Mouse (Mus musculus) lung, postnatal 0 days (tissue): Measurements from ENCODE around the gene Eftud2. TPM values are rescaled to one million over a fixed set of nuclear protein-coding genes. Genes with fewer than 3 reads are reported as not detected.

Source experiments
- ATAC-seq: fragments of 200-750 bp; cut with Nextera tagmentation; 2 replicates; pipeline ENCODE4 v1.8.0; 2017; ENCODE audit warnings: moderate library complexity
- DNase-seq: peaks from one replicate; pipeline ENCODE4 v3.0.0-alpha.2; 2016; ENCODE audit warnings: low spot score
- H3K27ac ChIP-seq: fragments of 300-500 bp; sonication (generic); 2 replicates; pipeline ENCODE4 v1.5.1; 2014; ENCODE audit warnings: antibody characterized with exemption, mild to moderate bottlenecking, low read length, mixed read lengths
- H3K27me3 ChIP-seq: fragments of 300-500 bp; sonication (generic); replicated peaks from 2 replicates; pipeline ENCODE4 v1.6.1; 2014; ENCODE audit warnings: low read length, mixed read lengths; ENCODE audit not compliant: insufficient read depth
- H3K36me3 ChIP-seq: fragments of 300-500 bp; sonication (generic); 2 replicates; pipeline ENCODE4 v1.6.1; 2014; ENCODE audit warnings: low read length, mixed read lengths; ENCODE audit not compliant: insufficient read depth
- H3K4me1 ChIP-seq: fragments of 300-500 bp; sonication (generic); 2 replicates; pipeline ENCODE4 v1.6.1; 2014; ENCODE audit warnings: antibody characterized with exemption, low read depth, low read length, mixed read lengths; ENCODE audit not compliant: insufficient read depth
- H3K4me2 ChIP-seq: fragments of 300-500 bp; sonication (generic); replicated peaks from 2 replicates; pipeline ENCODE4 v1.6.1; 2014; ENCODE audit warnings: low read depth, mild to moderate bottlenecking, low read length, moderate library complexity, mixed read lengths
- H3K4me3 ChIP-seq: fragments of 300-500 bp; sonication (generic); 2 replicates; pipeline ENCODE4 v1.5.1; 2014; ENCODE audit warnings: low read depth, low read length
- H3K9ac ChIP-seq: fragments of 300-500 bp; sonication (generic); replicated peaks from 2 replicates; pipeline ENCODE4 v1.6.1; 2014; ENCODE audit warnings: low read depth, mild to moderate bottlenecking
- H3K9me3 ChIP-seq: fragments of 300-500 bp; sonication (generic); 2 replicates; pipeline ENCODE4 v1.6.1; 2016; ENCODE audit warnings: low read length, mixed read lengths
- CTCF ChIP-seq: IDR thresholded peaks from 2 replicates; pipeline ENCODE4 v1.5.1; 2016; ENCODE audit warnings: antibody characterized with exemption, mild to moderate bottlenecking
- EP300 ChIP-seq: IDR thresholded peaks from 2 replicates; pipeline ENCODE4 v1.6.1; 2016; ENCODE audit warnings: antibody characterized with exemption, mild to moderate bottlenecking, control low read depth
- WGBS: fragments of 180-500 bp; shearing (Covaris S2); extraction: QIAGEN DNeasy Blood & Tissue Kit; methylation state at CpG from one replicate; pipeline ENCODE4 v1.1.7; 2014; 5-methylcytosine and 5-hydroxymethylcytosine counted together
- polyA plus RNA-seq: library from polyadenylated mRNA; unstranded; fragments of >200 nt; fragmentation: Nextera tagmentation; extraction: Ambion mirVana; gene quantifications from 2 replicates; pipeline ENCODE4 v1.2.1, GENCODE M21; 2015

The Eftud2 gene
- polyA plus RNA-seq, 1 experiment from 2014 or later, result 67.1 TPM

- peak; percentile 33 for DNase-seq
- Histone ChIP-seq H3K36me3 (no peaks in the 10 kb centered on the region), H3K9me3 (no peaks in the 10 kb centered on the region), H3K27me3 (no peaks in the 10 kb centered on the region; the same call in 1 of the 2 replicates), H3K4me3 (peak overlapping the region; percentile 79), H3K27ac (peak overlapping the region; percentile 90), H3K9ac (peak overlapping the region; percentile 72), H3K4me1 (no peaks in the 10 kb centered on the region; the same call in 1 of the 2 replicates), H3K4me2 (peak overlapping the region; percentile 92)
- ATAC-seq, result peak; percentile 55
- WGBS, result under 1% methylated on average over 45 of the region's 92 CpGs
- TF ChIP-seq CTCF, result no peak
- no peak for TF ChIP-seq EP300
Observed at GRCm38 (mm10) chr11:102818121-102819020, 62.4 kb downstream of the Eftud2 start.

DNA sequence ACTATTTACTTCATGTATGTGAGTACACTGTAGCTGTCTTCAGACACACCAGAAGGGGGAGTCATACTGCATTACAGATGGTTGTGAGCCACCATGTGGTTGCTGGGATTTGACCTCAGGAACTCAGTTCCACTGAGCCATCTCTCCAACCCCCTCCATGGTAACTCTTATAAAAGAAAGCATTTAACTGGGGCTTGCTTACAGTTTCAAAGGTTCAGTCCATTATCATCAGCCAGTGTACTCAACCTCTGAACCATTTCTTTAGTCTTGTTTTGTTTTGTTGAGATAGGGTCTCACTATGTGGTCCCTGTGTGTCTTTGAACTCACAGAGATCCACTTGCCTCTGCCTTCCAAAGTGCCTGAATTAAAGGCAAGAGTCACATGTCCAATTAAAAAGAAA, 65.9 kb downstream of the Eftud2 start:
- Histone ChIP-seq H3K4me1 (peaks cover 5% of the 10 kb centered on the region; the same call in 1 of the 2 replicates), H3K4me2 (no peak overlapping the region), H3K36me3 (no peaks in the 10 kb centered on the region), H3K4me3 (no peak overlapping the region), H3K27me3 (no peaks in the 10 kb centered on the region), H3K27ac (no peak overlapping the region), H3K9ac (no peak overlapping the region), H3K9me3 (no peaks in the 10 kb centered on the region)
- TF ChIP-seq CTCF (no peak; the same call in 1 of the 2 replicates), EP300 (no peak)
- ATAC-seq (no peak), DNase-seq (no peak)

GRCm38 (mm10) chr11:102810721-102811485, 69.9 kb downstream of the Eftud2 start:
- H3K9me3 ChIP-seq, result no peaks in the 10 kb centered on the region
- H3K4me3 ChIP-seq, result no peak overlapping the region
- ATAC-seq, result no peak
- H3K4me2 ChIP-seq, result no peak overlapping the region
- H3K27ac ChIP-seq, result 0 out of 2 replicates have a peak overlapping the region, but pooled peaks have one; percentile 9
- no peaks in the 10 kb centered on the region for H3K27me3 ChIP-seq
- no peak overlapping the region for H3K9ac ChIP-seq
- H3K4me1 ChIP-seq, result peaks cover 5% of the 10 kb centered on the region; the same call in 1 of the 2 replicates
- no peak for TF ChIP-seq EP300
- no peak for TF ChIP-seq CTCF
- H3K36me3 ChIP-seq, result no peaks in the 10 kb centered on the region
- DNase-seq, result peak; percentile 75
- WGBS, result 32% methylated on average over 4 of the region's 4 CpGs

GRCm38 (mm10) chr11:102808246-102808645, 72.5 kb downstream of the Eftud2 start:
- no peaks in the 10 kb centered on the region for H3K36me3 ChIP-seq
- H3K27ac ChIP-seq, result no peak overlapping the region
- H3K9me3 ChIP-seq, result no peaks in the 10 kb centered on the region
- no peak overlapping the region for H3K4me3 ChIP-seq
- TF ChIP-seq EP300, result no peak
- TF ChIP-seq CTCF, result no peak
- DNase-seq (no peak), ATAC-seq (no peak)
- no peak overlapping the region for H3K4me2 ChIP-seq
- WGBS, result 49% methylated on average over 5 of the region's 5 CpGs
- no peak overlapping the region for H3K9ac ChIP-seq
- no peaks in the 10 kb centered on the region for H3K27me3 ChIP-seq
- peaks cover 5% of the 10 kb centered on the region; the same call in 1 of the 2 replicates for H3K4me1 ChIP-seq

DNA sequence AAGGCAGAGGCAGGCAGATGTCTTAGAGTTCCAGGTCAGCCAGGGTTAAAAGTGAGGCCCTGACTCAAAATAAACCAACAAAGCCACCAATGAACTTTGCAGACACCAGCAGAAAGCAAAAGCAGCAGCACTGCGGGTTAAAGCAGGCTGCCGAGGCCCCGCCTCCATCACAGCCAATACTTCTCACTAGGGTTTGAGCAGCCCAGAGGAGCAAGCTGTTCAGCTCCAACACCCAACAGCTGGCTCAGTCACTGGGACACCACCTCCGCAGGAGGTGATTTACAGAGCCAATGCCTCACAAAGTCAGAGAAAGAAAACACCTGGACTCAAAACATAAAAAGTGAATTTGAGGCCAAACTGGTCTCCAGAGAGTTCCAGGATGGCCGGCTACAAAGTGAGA, 77.3 kb downstream of the Eftud2 start:
- Histone ChIP-seq H3K9ac (no peak overlapping the region), H3K36me3 (peaks cover 4% of the 10 kb centered on the region), H3K4me1 (no peaks in the 10 kb centered on the region), H3K9me3 (no peaks in the 10 kb centered on the region), H3K27ac (no peak overlapping the region), H3K4me2 (no peak overlapping the region), H3K4me3 (no peak overlapping the region), H3K27me3 (no peaks in the 10 kb centered on the region)
- no peak for TF ChIP-seq EP300
- no peak for TF ChIP-seq CTCF
- WGBS, result 73% methylated on average over 5 of the region's 5 CpGs
- no peak for DNase-seq
- ATAC-seq, result no peak

DNA sequence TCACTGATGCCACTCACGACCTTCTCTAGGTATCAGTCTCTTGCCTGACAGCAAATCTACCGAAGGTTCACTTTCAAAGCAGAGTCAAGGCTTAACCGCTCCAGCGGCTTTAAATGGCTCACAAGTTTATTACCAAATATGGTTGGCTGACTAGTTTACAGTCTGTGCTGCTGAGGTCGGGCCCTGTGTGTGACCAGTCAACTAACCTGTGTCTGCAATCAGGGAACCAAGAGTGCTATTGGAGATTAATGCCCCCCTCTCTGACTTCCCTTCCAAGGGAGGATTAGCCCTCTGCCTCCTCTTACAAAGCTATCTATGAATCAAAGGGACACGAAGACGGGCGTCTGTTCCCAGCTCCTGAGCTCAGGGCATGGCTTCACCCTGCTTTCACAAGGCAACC, 86.6 kb downstream of the Eftud2 start:
- Histone ChIP-seq H3K4me1 (0 out of 2 replicates have a peak, but pooled peaks cover 3% of the 10 kb centered on the region), H3K27ac (no peak overlapping the region), H3K9me3 (no peaks in the 10 kb centered on the region), H3K9ac (no peak overlapping the region), H3K27me3 (no peaks in the 10 kb centered on the region), H3K4me3 (no peak overlapping the region), H3K4me2 (no peak overlapping the region), H3K36me3 (no peaks in the 10 kb centered on the region)
- ATAC-seq (no peak), DNase-seq (no peak)
- no peak for TF ChIP-seq CTCF
- TF ChIP-seq EP300, result no peak
- 59% methylated on average over 8 of the region's 8 CpGs for WGBS
